Mouse (Mus musculus): ENCODE data around the gene Clec2g. TPM values are rescaled to one million over a fixed set of nuclear protein-coding genes. Genes with fewer than 3 reads are reported as not detected.

The Clec2g gene
- total and polyA plus RNA-seq, 3 experiments = 0.04 TPM; not detected in 2

GRCm38 (mm10) chr6:129001392-129001791 is 67.2 kb downstream of the Clec2g start:
- Histone ChIP-seq H3K27ac (ENCODE audit: control insufficient read depth, low read depth, low read length) (no peak overlapping the region), H3K9ac (ENCODE audit: control insufficient read depth, low read depth, low read length, poor library complexity, severe bottlenecking) (no peak overlapping the region)

GRCm38 (mm10) chr6:129008552-129008951 is 74.4 kb downstream of the Clec2g start:
- Histone ChIP-seq H3K79me2 (ENCODE audit: control insufficient read depth, insufficient read depth, low read length, poor library complexity) (peaks cover 35% of the 10 kb centered on the region), H3K4me1 (ENCODE audit: control insufficient read depth in 1 of 2, insufficient read depth in 2 of 2, low read length in 2 of 2) (0 out of 4 replicates have a peak, but pooled peaks cover 0 to 7% of the 10 kb centered on the region in 2 experiments), H3K36me3 (ENCODE audit: control insufficient read depth in 1 of 2, insufficient read depth in 2 of 2, low read length in 2 of 2) (peaks cover 10 to 22% of the 10 kb centered on the region in 2 experiments), H3K9ac (ENCODE audit: control insufficient read depth, low read depth, low read length, poor library complexity, severe bottlenecking) (peak overlapping the region; percentile 86), H3K9me3 (replicated peaks; ENCODE audit: insufficient read depth, low read length) (no peaks in the 10 kb centered on the region), H3K27me3 (ENCODE audit: control insufficient read depth in 1 of 2, insufficient read depth in 2 of 2, low read length in 2 of 2) (no peaks in the 10 kb centered on the region), H3K27ac (ENCODE audit: control insufficient read depth, low read depth, low read length) (peak overlapping the region; percentile 90), H3K4me3 (ENCODE audit: control insufficient read depth in 1 of 2, insufficient read depth in 1 of 2, low read depth in 2 of 2, low read length in 2 of 2) (peak overlapping the region; percentile 76 to 90)
- peak; percentile 93 for DNase-seq (ENCODE audit: low read depth, low spot score)
- TF ChIP-seq GATA1 (IDR thresholded peaks at IDR 0.05; ENCODE audit: low read depth, low read length) (no peak), ZKSCAN1 (IDR thresholded peaks at IDR 0.05; ENCODE audit: low read depth, low read length) (no peak), SMC3 (IDR thresholded peaks at IDR 0.05; ENCODE audit: low read depth, low read length) (no peak), MEF2A (IDR thresholded peaks at IDR 0.05; ENCODE audit: extremely low read depth, insufficient replicate concordance, low read depth, low read length, poor library complexity, severe bottlenecking) (0 out of 2 replicates have a peak, but pooled peaks have one; percentile 8), MAZ (IDR thresholded peaks at IDR 0.05; ENCODE audit: low read depth, low read length) (0 out of 2 replicates have a peak, but pooled peaks have one; percentile 61), USF1 (IDR thresholded peaks at IDR 0.05; ENCODE audit: low read depth, low read length) (peak; percentile 31; the same call in 1 of the 2 replicates), TAL1 (IDR thresholded peaks at IDR 0.05; ENCODE audit: low read length) (no peak), ZMIZ1 (IDR thresholded peaks at IDR 0.05; ENCODE audit: low read depth, low read length) (peak; percentile 99), BHLHE40 (IDR thresholded peaks at IDR 0.05; ENCODE audit: borderline replicate concordance, low read depth, low read length) (no peak), POLR2AphosphoS5 (IDR thresholded peaks at IDR 0.05; ENCODE audit: borderline replicate concordance, low read depth, low read length) (peak; percentile 77; the same call in 1 of the 2 replicates), MYB (IDR thresholded peaks at IDR 0.05; ENCODE audit: low read depth, low read length) (no peak), SIN3A (IDR thresholded peaks at IDR 0.05; ENCODE audit: low read length) (peak; percentile 93), CHD2 (IDR thresholded peaks at IDR 0.05; ENCODE audit: low read length) (peak; percentile 37), EP300 (IDR thresholded peaks at IDR 0.05; ENCODE audit: low read depth in 1 of 2, low read length in 2 of 2) (peak in 1 of 2 experiments; percentile 34; a peak in 1 of 4 replicates), NELFE (IDR thresholded peaks at IDR 0.05; ENCODE audit: low read depth, low read length) (peak; percentile 100), MAFK (IDR thresholded peaks at IDR 0.05; ENCODE audit: borderline replicate concordance, low read depth, low read length) (no peak), MXI1 (IDR thresholded peaks at IDR 0.05; ENCODE audit: low read depth, low read length) (peak; percentile 70), TBP (IDR thresholded peaks at IDR 0.05; ENCODE audit: low read depth, low read length) (peak; percentile 99), CTCF (IDR thresholded peaks at IDR 0.05 in 2 of 3, conservative IDR thresholded peaks at IDR 0.05 in 1 of 3; ENCODE audit: control insufficient read depth in 1 of 3, insufficient read depth in 1 of 3, low read depth in 2 of 3, low read length in 3 of 3, poor library complexity in 1 of 3, severe bottlenecking in 1 of 3) (no peak), MYC (IDR thresholded peaks at IDR 0.05; ENCODE audit: low read depth, low read length) (peak; percentile 67), MAX (IDR thresholded peaks at IDR 0.05; ENCODE audit: low read length) (peak; percentile 45; the same call in 1 of the 2 replicates), ZC3H11A (IDR thresholded peaks at IDR 0.05; ENCODE audit: low read depth, low read length) (no peak), RAD21 (IDR thresholded peaks at IDR 0.05; ENCODE audit: low read depth, low read length) (no peak), POLR2AphosphoS2 (IDR thresholded peaks at IDR 0.05; ENCODE audit: low read length) (peak; percentile 99), ZNF384 (IDR thresholded peaks at IDR 0.05; ENCODE audit: low read depth, low read length) (no peak), CHD1 (IDR thresholded peaks at IDR 0.05; ENCODE audit: low read depth, low read length) (no peak), E2F4 (IDR thresholded peaks at IDR 0.05; ENCODE audit: borderline replicate concordance, low read depth, low read length) (no peak), UBTF (IDR thresholded peaks at IDR 0.05; ENCODE audit: borderline replicate concordance, insufficient read depth, low read depth, low read length) (0 out of 2 replicates have a peak, but pooled peaks have one; percentile 8), NRF1 (IDR thresholded peaks at IDR 0.05; ENCODE audit: insufficient read depth, low read depth, low read length, poor library complexity, severe bottlenecking) (no peak), HCFC1 (IDR thresholded peaks at IDR 0.05; ENCODE audit: low read depth, low read length) (peak; percentile 82)

More at GRCm38 (mm10) chr6:129001392-129001791, 67.2 kb downstream of the Clec2g start:
- Histone ChIP-seq H3K4me1 (ENCODE audit: control insufficient read depth in 1 of 2, insufficient read depth in 2 of 2, low read length in 2 of 2) (peaks cover 2 to 8% of the 10 kb centered on the region in 2 experiments; a peak in 3 of 4 replicates), H3K4me3 (ENCODE audit: control insufficient read depth in 1 of 2, insufficient read depth in 1 of 2, low read depth in 2 of 2, low read length in 2 of 2) (no peak overlapping the region), H3K9me3 (replicated peaks; ENCODE audit: insufficient read depth, low read length) (no peaks in the 10 kb centered on the region), H3K27me3 (ENCODE audit: control insufficient read depth in 1 of 2, insufficient read depth in 2 of 2, low read length in 2 of 2) (no peaks in the 10 kb centered on the region), H3K36me3 (ENCODE audit: control insufficient read depth in 1 of 2, insufficient read depth in 2 of 2, low read length in 2 of 2) (peaks cover 0 to 11% of the 10 kb centered on the region in 2 experiments; a peak in 2 of 4 replicates), H3K79me2 (ENCODE audit: control insufficient read depth, insufficient read depth, low read length, poor library complexity) (no peaks in the 10 kb centered on the region; the same call in 1 of the 2 replicates)
- TF ChIP-seq MYB (IDR thresholded peaks at IDR 0.05; ENCODE audit: low read depth, low read length) (no peak), USF1 (IDR thresholded peaks at IDR 0.05; ENCODE audit: low read depth, low read length) (no peak), E2F4 (IDR thresholded peaks at IDR 0.05; ENCODE audit: borderline replicate concordance, low read depth, low read length) (no peak)
- DNase-seq (ENCODE audit: low read depth, low spot score) = no peak

Measured in MEL (cell line).